Mouse (Mus musculus): ENCODE measurements around the gene Rps3a1. TPM values are rescaled to one million over a fixed set of nuclear protein-coding genes. Genes with fewer than 3 reads are reported as not detected.
A peak's percentile ranks its signal among the peaks of the same experiment; 100 is the strongest.

Rps3a1 gene
- polyA plus RNA-seq, 1 experiment, result 82.5 TPM

DNA sequence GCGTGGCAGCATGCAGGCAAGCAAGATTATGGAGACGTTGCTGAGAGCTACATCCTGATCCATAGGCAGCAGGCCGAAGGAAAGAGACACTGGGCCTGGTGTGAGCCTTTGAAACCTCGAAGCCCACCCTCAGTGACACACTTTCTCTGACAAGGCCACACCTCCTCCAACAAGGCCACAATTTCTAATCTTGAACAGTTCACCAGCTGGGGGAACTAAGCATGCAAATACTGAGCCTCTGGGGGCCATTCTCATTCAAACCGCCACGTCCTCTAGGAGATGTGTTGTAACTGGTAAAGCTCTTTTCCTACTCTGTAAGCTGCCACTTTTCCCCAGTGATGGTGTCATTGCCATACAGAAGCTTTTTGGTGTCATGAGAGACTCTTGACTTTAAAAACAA is 6.6 kb upstream of the Rps3a1 start:
- Histone ChIP-seq H3K27ac (ENCODE audit: insufficient read depth, low read depth, low read length) (no peak overlapping the region), H3K36me3 (ENCODE audit: control insufficient read depth, insufficient read depth, low read length) (no peaks in the 10 kb centered on the region), H3K4me3 (ENCODE audit: low read depth, low read length) (no peak overlapping the region), H3K27me3 (ENCODE audit: control insufficient read depth, insufficient read depth, low read length) (no peaks in the 10 kb centered on the region), H3K4me1 (ENCODE audit: control insufficient read depth, insufficient read depth, insufficient read length, low read length) (no peaks in the 10 kb centered on the region)
- 84% methylated on average over 6 of the region's 6 CpGs for WGBS
- no peak for TF ChIP-seq POLR2A (IDR thresholded peaks at IDR 0.05; ENCODE audit: low read depth, low read length)
- TF ChIP-seq CTCF (IDR thresholded peaks at IDR 0.05; ENCODE audit: extremely low read depth, insufficient read length, insufficient replicate concordance, low read depth, low read length), result no peak

DNA sequence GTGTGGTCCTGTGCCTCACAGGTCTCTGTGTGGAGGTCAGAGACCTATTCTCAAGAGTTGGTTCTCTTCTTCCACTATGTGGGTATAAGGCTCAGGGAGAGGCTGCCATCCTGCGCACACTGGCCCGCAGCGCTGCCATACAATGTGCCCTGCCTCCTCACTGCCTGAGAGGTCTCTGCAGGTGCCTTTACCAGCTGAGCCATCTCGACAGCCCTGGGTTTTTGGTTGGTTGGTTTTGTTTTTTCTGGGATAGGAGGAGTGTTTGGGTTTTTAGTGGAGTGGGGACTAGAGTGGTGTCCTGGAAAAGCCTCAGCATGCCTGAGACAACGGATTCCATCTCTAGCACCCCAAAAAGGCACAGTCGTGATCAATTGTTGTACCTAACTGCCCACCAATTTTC is 841 bp upstream of the Rps3a1 start:
- Histone ChIP-seq H3K27me3 (ENCODE audit: control insufficient read depth, insufficient read depth, low read length) (no peaks in the 10 kb centered on the region), H3K36me3 (ENCODE audit: control insufficient read depth, insufficient read depth, low read length) (peaks cover 16% of the 10 kb centered on the region), H3K4me1 (ENCODE audit: control insufficient read depth, insufficient read depth, insufficient read length, low read length) (no peaks in the 10 kb centered on the region; the same call in 1 of the 2 replicates), H3K4me3 (ENCODE audit: low read depth, low read length) (0 out of 2 replicates have a peak overlapping the region, but pooled peaks have one; percentile 4), H3K27ac (ENCODE audit: insufficient read depth, low read depth, low read length) (peak overlapping the region; percentile 12; the same call in 1 of the 2 replicates)
- WGBS, result 90% methylated on average over 6 of the region's 6 CpGs
- TF ChIP-seq POLR2A (IDR thresholded peaks at IDR 0.05; ENCODE audit: low read depth, low read length), result no peak
- TF ChIP-seq CTCF (IDR thresholded peaks at IDR 0.05; ENCODE audit: extremely low read depth, insufficient read length, insufficient replicate concordance, low read depth, low read length), result no peak

DNA sequence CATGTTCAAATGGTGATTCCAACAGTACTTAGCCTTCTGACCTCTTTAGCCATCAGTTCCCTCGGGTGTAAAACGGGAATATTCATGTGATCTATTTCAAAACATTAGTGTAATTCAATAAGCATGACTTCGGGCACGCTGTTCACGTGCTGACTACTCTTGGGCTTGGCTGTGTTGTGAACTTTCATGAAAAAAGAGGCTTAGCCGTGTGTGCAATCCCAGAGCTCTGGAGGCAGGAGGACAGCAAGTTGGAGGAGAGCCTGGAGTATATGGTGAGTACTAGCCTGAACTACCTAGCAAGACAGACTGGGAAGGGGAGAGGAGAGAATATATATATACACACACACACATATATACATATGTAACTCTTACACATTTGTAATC is 424 bp upstream of the Rps3a1 start:
- TF ChIP-seq CTCF (IDR thresholded peaks at IDR 0.05; ENCODE audit: extremely low read depth, insufficient read length, insufficient replicate concordance, low read depth, low read length), result no peak
- TF ChIP-seq POLR2A (IDR thresholded peaks at IDR 0.05; ENCODE audit: low read depth, low read length), result no peak
- H3K36me3 ChIP-seq (ENCODE audit: control insufficient read depth, insufficient read depth, low read length), result peaks cover 20% of the 10 kb centered on the region
- WGBS, result 27% methylated on average over 6 of the region's 6 CpGs
- no peaks in the 10 kb centered on the region; the same call in 1 of the 2 replicates for H3K4me1 ChIP-seq (ENCODE audit: control insufficient read depth, insufficient read depth, insufficient read length, low read length)
- no peaks in the 10 kb centered on the region for H3K27me3 ChIP-seq (ENCODE audit: control insufficient read depth, insufficient read depth, low read length)
- H3K4me3 ChIP-seq (ENCODE audit: low read depth, low read length), result no peak overlapping the region
- H3K27ac ChIP-seq (ENCODE audit: insufficient read depth, low read depth, low read length), result peak overlapping the region; percentile 12; the same call in 1 of the 2 replicates

DNA sequence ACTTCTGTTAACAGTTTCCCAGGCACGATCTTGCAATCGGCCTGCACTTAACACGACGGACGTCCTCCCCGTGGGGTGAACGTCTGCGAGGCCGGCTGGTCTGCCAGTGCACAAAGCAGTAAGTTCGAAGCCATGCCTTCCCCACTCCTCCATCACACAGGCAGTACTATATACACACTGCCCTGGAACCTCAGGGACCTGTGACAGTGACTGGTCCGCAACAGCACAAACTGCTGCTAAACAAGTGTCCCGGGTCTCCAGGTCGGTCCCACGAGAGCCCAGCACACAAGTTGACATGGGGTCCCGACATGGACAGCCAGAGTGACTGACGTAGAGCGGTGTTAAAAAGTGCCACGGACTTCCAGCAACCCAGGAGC is 628 bp downstream of the Rps3a1 start:
- TF ChIP-seq CTCF (IDR thresholded peaks at IDR 0.05; ENCODE audit: extremely low read depth, insufficient read length, insufficient replicate concordance, low read depth, low read length), result no peak
- TF ChIP-seq POLR2A (IDR thresholded peaks at IDR 0.05; ENCODE audit: low read depth, low read length), result no peak
- under 1% methylated on average over 18 of the region's 18 CpGs for WGBS
- peaks cover 27% of the 10 kb centered on the region for H3K36me3 ChIP-seq (ENCODE audit: control insufficient read depth, insufficient read depth, low read length)
- H3K4me1 ChIP-seq (ENCODE audit: control insufficient read depth, insufficient read depth, insufficient read length, low read length), result no peaks in the 10 kb centered on the region; the same call in 1 of the 2 replicates
- H3K4me3 ChIP-seq (ENCODE audit: low read depth, low read length), result peak overlapping the region; percentile 86
- H3K27me3 ChIP-seq (ENCODE audit: control insufficient read depth, insufficient read depth, low read length), result no peaks in the 10 kb centered on the region
- peak overlapping the region; percentile 36 for H3K27ac ChIP-seq (ENCODE audit: insufficient read depth, low read depth, low read length)

DNA sequence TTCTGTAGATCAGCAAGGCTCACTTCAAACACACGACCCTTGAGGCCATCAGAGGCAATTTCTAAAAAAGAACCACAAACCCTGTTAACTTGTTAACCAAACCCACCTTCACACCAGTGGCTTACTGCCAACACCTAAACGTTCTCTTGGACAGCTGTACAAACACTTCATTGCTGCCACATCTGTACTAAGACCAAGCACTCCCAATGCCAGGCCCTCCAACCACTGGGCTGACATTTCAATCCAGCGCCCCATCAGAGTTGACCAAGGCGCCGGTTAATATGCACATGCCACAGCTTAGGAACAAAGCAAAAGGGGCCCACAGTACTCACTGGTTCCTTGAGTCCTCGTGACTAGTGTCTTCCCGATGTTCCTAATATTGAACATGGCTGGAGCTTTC is 1.1 kb downstream of the Rps3a1 start:
- no peak for TF ChIP-seq POLR2A (IDR thresholded peaks at IDR 0.05; ENCODE audit: low read depth, low read length)
- TF ChIP-seq CTCF (IDR thresholded peaks at IDR 0.05; ENCODE audit: extremely low read depth, insufficient read length, insufficient replicate concordance, low read depth, low read length), result no peak
- Histone ChIP-seq H3K27ac (ENCODE audit: insufficient read depth, low read depth, low read length) (no peak overlapping the region), H3K4me1 (ENCODE audit: control insufficient read depth, insufficient read depth, insufficient read length, low read length) (no peaks in the 10 kb centered on the region; the same call in 1 of the 2 replicates), H3K27me3 (ENCODE audit: control insufficient read depth, insufficient read depth, low read length) (no peaks in the 10 kb centered on the region), H3K36me3 (ENCODE audit: control insufficient read depth, insufficient read depth, low read length) (peaks cover 31% of the 10 kb centered on the region), H3K4me3 (ENCODE audit: low read depth, low read length) (peak overlapping the region; percentile 86)
- 3% methylated on average over 7 of the region's 7 CpGs for WGBS

DNA sequence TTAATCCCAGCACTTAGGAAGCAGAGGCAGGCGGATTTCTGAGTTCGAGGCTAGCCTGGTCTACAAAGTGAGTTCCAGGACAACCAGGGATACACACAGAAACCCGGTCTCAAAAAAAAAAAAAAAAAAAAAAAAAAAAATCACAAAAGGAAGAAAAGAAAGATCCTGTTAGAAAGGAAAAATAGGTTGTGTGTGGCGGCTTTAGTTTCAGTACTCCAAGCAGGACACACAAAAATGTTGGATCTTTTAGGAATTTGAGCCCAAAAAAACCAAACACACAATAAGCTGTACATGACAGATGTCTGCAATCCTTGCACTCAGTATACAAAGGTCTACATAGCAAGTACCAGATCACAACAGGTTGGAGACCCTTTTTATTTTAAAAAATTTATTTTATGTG is 2.8 kb downstream of the Rps3a1 start:
- WGBS, result 81% methylated on average over 4 of the region's 4 CpGs
- Histone ChIP-seq H3K4me1 (ENCODE audit: control insufficient read depth, insufficient read depth, insufficient read length, low read length) (no peaks in the 10 kb centered on the region; the same call in 1 of the 2 replicates), H3K27ac (ENCODE audit: insufficient read depth, low read depth, low read length) (no peak overlapping the region), H3K27me3 (ENCODE audit: control insufficient read depth, insufficient read depth, low read length) (no peaks in the 10 kb centered on the region), H3K36me3 (ENCODE audit: control insufficient read depth, insufficient read depth, low read length) (peaks cover 34% of the 10 kb centered on the region), H3K4me3 (ENCODE audit: low read depth, low read length) (no peak overlapping the region)
- TF ChIP-seq CTCF (IDR thresholded peaks at IDR 0.05; ENCODE audit: extremely low read depth, insufficient read length, insufficient replicate concordance, low read depth, low read length) (no peak), POLR2A (IDR thresholded peaks at IDR 0.05; ENCODE audit: low read depth, low read length) (no peak)

DNA sequence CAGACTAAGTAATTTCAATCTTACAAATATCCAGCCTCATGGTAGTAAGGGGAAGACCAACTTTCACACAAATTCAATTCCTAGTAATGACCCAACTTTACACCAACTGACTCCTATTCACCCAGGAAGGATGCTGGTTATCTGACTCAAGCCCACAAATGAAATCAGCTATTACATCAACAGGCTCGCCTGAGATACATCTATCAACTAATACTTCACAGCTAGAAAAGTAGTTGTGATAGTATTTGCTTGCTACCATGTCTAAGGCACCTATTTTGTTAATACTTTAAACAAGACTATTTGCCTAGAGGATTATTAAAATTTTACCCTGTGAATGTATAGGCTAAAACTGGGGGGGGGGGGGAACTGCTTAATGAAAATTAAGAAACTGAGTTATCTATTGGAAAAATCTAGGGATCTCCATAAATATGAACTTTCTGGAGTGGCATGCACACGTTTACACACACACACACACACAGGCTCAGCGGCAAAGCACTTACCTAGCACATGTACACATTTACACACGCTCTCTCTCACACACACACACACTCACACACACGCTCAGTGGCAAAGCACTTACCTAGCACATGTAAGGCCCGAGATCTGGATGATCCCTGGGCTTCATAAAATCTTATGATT is 5.4 kb downstream of the Rps3a1 start:
- Histone ChIP-seq H3K36me3 (ENCODE audit: control insufficient read depth, insufficient read depth, low read length) (peaks cover 35% of the 10 kb centered on the region), H3K4me3 (ENCODE audit: low read depth, low read length) (no peak overlapping the region), H3K4me1 (ENCODE audit: control insufficient read depth, insufficient read depth, insufficient read length, low read length) (no peaks in the 10 kb centered on the region; the same call in 1 of the 2 replicates), H3K27me3 (ENCODE audit: control insufficient read depth, insufficient read depth, low read length) (no peaks in the 10 kb centered on the region), H3K27ac (ENCODE audit: insufficient read depth, low read depth, low read length) (no peak overlapping the region)
- WGBS, result 79% methylated on average over 6 of the region's 6 CpGs
- TF ChIP-seq CTCF (IDR thresholded peaks at IDR 0.05; ENCODE audit: extremely low read depth, insufficient read length, insufficient replicate concordance, low read depth, low read length) (no peak), POLR2A (IDR thresholded peaks at IDR 0.05; ENCODE audit: low read depth, low read length) (no peak)
